Comparison of ENCODE assay signal across 18 mouse cellular contexts in genomic region chr16:35033241-35033640, GRCm38 (mm10). TPM values are rescaled to one million over a fixed set of nuclear protein-coding genes. Genes with fewer than 3 reads are reported as not detected.
DNase-seq lines count a peak whose midpoint lies in the region; ATAC-seq and TF ChIP-seq lines count a peak whose summit lies in the region.
"Had no signal": no experiment of that assay in that cellular context is flagged by ENCODE, and none has a peak within 500 bp of the region (broad histone marks: within the 10 kb centered on the region; RNA-seq: fewer than 3 reads in every experiment).

No protein-coding gene starts in this region.

- 64% methylated on average over 3 of the region's 3 CpGs for WGBS in liver, embryonic 16.5 days (ENCODE audit: insufficient replicate concordance)
- 85% methylated on average over 3 of the region's 3 CpGs for WGBS in liver, embryonic 11.5 days
- 76% methylated on average over 3 of the region's 3 CpGs for WGBS in kidney, embryonic 15.5 days

- TF ChIP-seq CTCF in gastrocnemius, adult 2 months (IDR thresholded peaks at IDR 0.05), result no peak

- H3K36me3 ChIP-seq in liver, embryonic 16.5 days (ENCODE audit: control insufficient read depth, insufficient read depth), result peaks cover 3% of the 10 kb centered on the region; the same call in 1 of the 2 replicates
- H3K36me3 ChIP-seq in liver, embryonic 11.5 days (ENCODE audit: control insufficient read depth, insufficient read depth, low read length), result peaks cover 5% of the 10 kb centered on the region; the same call in 1 of the 2 replicates
- peaks cover 42% of the 10 kb centered on the region for H3K36me3 ChIP-seq in kidney, embryonic 15.5 days

- H3K9ac ChIP-seq in liver, embryonic 16.5 days (ENCODE audit: low read depth, low read length), result no peak overlapping the region
- no peak overlapping the region for H3K9ac ChIP-seq in liver, embryonic 11.5 days (ENCODE audit: low read depth, low read length)
- no peak overlapping the region for H3K9ac ChIP-seq in kidney, embryonic 15.5 days
- H3K9ac ChIP-seq: limb, embryonic 13.5 days had no signal

- intact Hi-C loops in gastrocnemius, adult 2 months (cut with DNase I), result no loop called here
- intact Hi-C loops in gastrocnemius, postnatal 14 days (cut with DNase I; ENCODE audit: low total_unique reads), result no loop called here

- ATAC-seq in liver, embryonic 16.5 days (ENCODE audit: low read depth), result 0 out of 2 replicates have a peak, but pooled peaks have one; percentile 11
- ATAC-seq in liver, embryonic 11.5 days (replicated peaks; ENCODE audit: low FRiP score), result no peak
- ATAC-seq in kidney, embryonic 15.5 days (replicated peaks; ENCODE audit: low FRiP score), result no peak
- ATAC-seq: hindbrain, embryonic 16.5 days had no signal

- H3K27ac ChIP-seq in gastrocnemius, adult 2 months, result peak overlapping the region; percentile 56
- H3K27ac ChIP-seq in liver, embryonic 16.5 days (ENCODE audit: low read length), result peak overlapping the region; percentile 65
- H3K27ac ChIP-seq in liver, embryonic 11.5 days (ENCODE audit: low read depth, low read length), result no peak overlapping the region
- H3K27ac ChIP-seq in kidney, embryonic 15.5 days, result peak overlapping the region; percentile 19; the same call in 1 of the 2 replicates
- H3K27ac ChIP-seq: kidney, postnatal 0 days; limb, embryonic 13.5 days had no signal

- no peak overlapping the region for H3K4me3 ChIP-seq in gastrocnemius, adult 2 months
- H3K4me3 ChIP-seq in liver, embryonic 16.5 days (ENCODE audit: low read depth, low read length), result no peak overlapping the region
- no peak overlapping the region for H3K4me3 ChIP-seq in liver, embryonic 11.5 days (ENCODE audit: low read depth, low read length)
- H3K4me3 ChIP-seq in kidney, embryonic 15.5 days (replicated peaks), result no peak overlapping the region
- H3K4me3 ChIP-seq: limb, embryonic 13.5 days had no signal

- H3K27me3 ChIP-seq in liver, embryonic 16.5 days (ENCODE audit: control insufficient read depth, insufficient read depth, low read depth, low read length), result no peaks in the 10 kb centered on the region
- no peaks in the 10 kb centered on the region for H3K27me3 ChIP-seq in liver, embryonic 11.5 days (replicated peaks; ENCODE audit: control insufficient read depth, insufficient read depth, low read length)
- no peaks in the 10 kb centered on the region for H3K27me3 ChIP-seq in kidney, embryonic 15.5 days
- H3K27me3 ChIP-seq: CH12.LX; limb, embryonic 13.5 days had no signal

- DNase-seq in gastrocnemius, adult 2 months, result no peak
- DNase-seq in gastrocnemius, postnatal 14 days, result no peak
- no peak for DNase-seq in liver, embryonic 11.5 days (ENCODE audit: low spot score)
- peak; percentile 45 for DNase-seq in lung, postnatal 36 days
- DNase-seq in layer of hippocampus, postnatal 10 days (ENCODE audit: low spot score in 2 of 2), result no peak
- DNase-seq in embryo, embryonic 11 days, result no peak
- DNase-seq: adrenal gland, postnatal 36 days; cerebellum, postnatal 10 days; gastrocnemius, postnatal 10 days; heart, postnatal 14 days; right cerebral cortex, postnatal 4 days; thymus, postnatal 14 days had no signal

- peaks cover 14% of the 10 kb centered on the region for H3K4me1 ChIP-seq in liver, embryonic 16.5 days (ENCODE audit: control insufficient read depth, low read depth, low read length)
- H3K4me1 ChIP-seq in liver, embryonic 11.5 days (replicated peaks; ENCODE audit: control insufficient read depth, insufficient read depth, low read length), result peaks cover 3% of the 10 kb centered on the region; the same call in 1 of the 2 replicates
- H3K4me1 ChIP-seq in kidney, embryonic 15.5 days, result peaks cover 24% of the 10 kb centered on the region

- no peaks in the 10 kb centered on the region for H3K9me3 ChIP-seq in liver, embryonic 16.5 days (replicated peaks; ENCODE audit: control insufficient read depth, low read length)
- no peaks in the 10 kb centered on the region for H3K9me3 ChIP-seq in liver, embryonic 11.5 days (ENCODE audit: control insufficient read depth, low read length)
- H3K9me3 ChIP-seq in kidney, embryonic 15.5 days (replicated peaks), result no peaks in the 10 kb centered on the region
- H3K9me3 ChIP-seq: limb, embryonic 13.5 days had no signal

- H3K4me2 ChIP-seq in liver, embryonic 16.5 days (ENCODE audit: low read depth, low read length), result no peak overlapping the region
- H3K4me2 ChIP-seq in liver, embryonic 11.5 days, result no peak overlapping the region
- H3K4me2 ChIP-seq in kidney, embryonic 15.5 days, result no peak overlapping the region
- H3K4me2 ChIP-seq: limb, embryonic 13.5 days had no signal

RNA-seq across cellular contexts. Expression of gene Hacd2, which starts 11.0 kb away (rescaled TPM):
- 1 to 10 TPM; 1.8 TPM for total RNA-seq in gastrocnemius, adult 2 months (2021)
- 1 to 10 TPM; 2.3 to 3.5 TPM for total RNA-seq in gastrocnemius, postnatal 14 days (2021)
- polyA plus RNA-seq in liver, embryonic 16.5 days (2015; fragmentation: Nextera tagmentation; extraction: Ambion mirVana), result 103 and 109 TPM in 2 replicates
- polyA plus RNA-seq in liver, embryonic 11.5 days (2014; fragmentation: Nextera tagmentation; extraction: Ambion mirVana), result 49.1 and 50.2 TPM in 2 replicates
- polyA plus RNA-seq in kidney, embryonic 15.5 days (2015; fragmentation: Nextera tagmentation; extraction: Ambion mirVana), result 103 and 108 TPM in 2 replicates
- total RNA-seq in layer of hippocampus, postnatal 10 days (2021), result 10 to 100 TPM; 28.2 to 34.2 TPM

Comparison
In these comparisons a context has a peak if more than half of its experiments do, and no peak if none do; other contexts are left out.
1. RNA of gene Hacd2, which starts 11.0 kb away (total RNA-seq): 28.2 to 34.2 TPM in layer of hippocampus, postnatal 10 days; 2.3 to 3.5 TPM in gastrocnemius, postnatal 14 days and 1.8 TPM in gastrocnemius, adult 2 months; every median in the first group is over 4 times any median in the second.